Mouse (Mus musculus): ENCODE results near the gene Zkscan17.
A peak's percentile ranks its signal among the peaks of the same experiment; 100 is the strongest.

The Zkscan17 gene

DNA sequence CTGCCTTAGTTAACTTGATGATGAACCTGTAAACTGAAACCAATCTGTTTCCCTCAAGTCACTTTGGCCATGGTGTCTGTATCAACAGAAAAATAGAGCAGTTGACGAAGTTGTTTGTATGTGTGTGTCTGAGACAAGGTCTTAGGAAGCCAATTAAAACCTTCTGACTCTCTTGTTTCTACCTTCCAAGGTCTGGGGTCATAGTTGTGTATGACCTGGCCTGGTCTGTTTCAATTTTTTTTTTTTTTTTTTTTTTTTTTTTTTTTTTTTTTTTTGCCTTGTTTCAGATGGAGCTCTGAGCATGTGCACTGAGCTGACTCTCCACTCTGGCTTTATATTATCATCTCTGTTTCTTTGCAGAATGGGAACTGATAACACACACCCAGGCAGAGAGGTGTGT, 9.1 kb downstream of the Zkscan17 start:
- no peak for DNase-seq

DNA sequence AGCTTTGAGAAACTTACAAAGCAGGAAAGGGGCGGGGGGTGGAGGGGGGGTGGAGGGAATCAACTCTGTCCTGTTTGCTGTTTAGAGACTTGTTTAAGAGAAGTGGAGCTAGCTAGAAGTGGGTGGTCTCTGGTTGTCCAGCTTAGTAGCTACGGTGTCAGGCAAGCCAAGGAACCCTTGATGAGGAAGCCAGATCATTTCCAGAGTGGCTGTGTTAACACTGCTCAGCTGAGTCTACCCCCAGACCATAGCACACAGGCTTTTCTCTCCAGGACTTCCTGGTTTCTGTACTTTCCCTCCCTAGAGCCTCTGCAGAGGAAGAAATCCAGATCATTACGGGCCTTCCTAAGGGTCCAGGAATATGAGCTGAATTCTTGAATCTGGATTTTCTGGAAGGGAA, 11.8 kb downstream of the Zkscan17 start:
- DNase-seq: no peak

DNA sequence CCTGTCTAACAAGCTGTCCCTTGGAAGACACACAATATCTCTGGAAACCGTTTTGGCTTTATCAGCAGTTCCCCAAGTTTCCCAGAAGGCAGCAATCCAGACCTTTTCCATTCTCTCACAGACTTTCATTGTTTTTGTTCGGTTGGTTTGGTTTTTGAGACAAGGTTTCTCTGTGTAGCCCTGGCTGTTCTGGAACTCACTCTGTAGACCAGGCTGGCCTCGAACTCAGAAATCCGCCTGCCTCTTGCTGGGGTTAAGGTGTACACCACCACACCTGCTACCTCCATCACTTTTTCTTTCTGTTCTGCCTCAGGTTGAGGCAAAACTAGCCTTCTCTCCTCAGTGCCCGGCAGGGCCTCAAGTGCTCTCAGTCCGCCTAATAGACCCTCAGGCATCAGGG, 12.2 kb downstream of the Zkscan17 start:
- no peak for DNase-seq

DNA sequence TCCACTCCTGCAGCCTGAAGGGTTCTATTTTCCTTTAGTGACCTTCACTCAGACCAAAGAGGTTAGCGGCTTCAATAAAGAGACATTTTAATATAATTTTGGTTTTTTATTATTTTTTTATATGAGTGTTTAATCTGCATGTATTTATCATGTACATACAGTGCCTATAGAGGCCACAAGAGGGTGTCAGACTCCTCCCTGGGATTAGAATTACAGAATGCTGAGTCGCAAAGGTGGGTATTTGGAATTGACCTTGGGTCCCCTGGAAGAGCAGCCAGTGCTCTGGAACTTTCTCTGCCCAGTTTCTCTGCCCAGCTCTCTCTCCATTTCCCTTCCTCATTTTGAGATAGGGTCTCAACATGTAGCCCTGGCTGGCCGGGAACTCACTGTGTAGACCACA, 13.0 kb downstream of the Zkscan17 start:
- DNase-seq: no peak

DNA sequence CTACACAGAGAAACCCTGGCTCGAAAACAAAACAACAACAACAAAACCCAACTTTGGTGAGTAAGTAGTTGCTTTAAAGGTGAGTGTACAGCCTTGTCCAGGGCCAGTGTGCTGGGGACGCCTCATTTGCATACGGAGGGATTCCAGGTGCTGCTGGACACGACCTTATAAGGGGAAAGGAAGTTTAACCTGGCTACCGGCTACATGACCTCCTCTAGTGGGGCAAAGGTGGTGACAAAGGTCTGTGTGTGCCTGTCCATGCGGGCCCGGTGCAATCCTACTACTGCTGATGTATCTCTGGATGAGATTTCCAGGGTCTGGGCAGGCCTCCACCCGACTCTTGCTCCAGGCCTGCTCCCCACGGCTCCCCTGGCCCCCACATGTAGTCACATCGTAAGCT, 13.8 kb downstream of the Zkscan17 start:
- no peak for DNase-seq

DNA sequence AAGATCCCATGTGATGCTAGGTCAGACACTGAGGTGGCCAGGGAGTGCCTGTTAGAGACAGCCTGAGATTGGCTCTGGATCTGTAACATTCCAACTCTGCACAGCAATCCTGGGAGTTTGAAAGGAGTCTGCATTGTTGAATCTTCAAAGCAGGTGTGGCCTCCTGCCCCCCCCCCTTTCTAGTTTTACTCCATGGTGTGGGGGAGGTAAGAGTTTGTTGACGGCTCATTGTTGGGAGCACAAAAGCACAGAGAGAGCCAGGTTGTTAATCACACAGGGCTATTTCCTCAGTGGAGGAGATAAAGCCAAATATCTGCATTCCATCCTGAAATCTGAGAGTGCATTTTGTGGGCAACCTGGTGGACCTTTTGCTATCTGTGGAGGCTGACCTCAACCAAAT, 15.0 kb downstream of the Zkscan17 start:
- DNase-seq: no peak

DNA sequence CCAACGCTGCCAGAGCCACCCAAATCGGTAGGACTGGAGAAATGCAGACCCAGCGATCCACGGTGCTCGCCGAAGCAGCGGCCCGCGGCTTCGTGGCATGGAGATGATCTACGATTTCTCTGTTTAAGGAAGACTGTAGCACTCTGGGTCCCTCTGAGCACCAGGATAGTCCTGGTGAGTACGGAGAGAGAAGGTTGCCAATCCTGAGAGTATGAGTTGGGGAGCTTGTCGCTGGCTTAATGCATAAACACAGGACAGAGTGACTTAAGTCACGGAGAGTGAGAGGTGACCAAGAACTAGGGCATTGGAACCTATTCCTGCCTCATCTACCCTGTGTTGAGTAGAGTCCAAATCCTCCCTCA, 19.9 kb downstream of the Zkscan17 start:
- no peak for DNase-seq

DNA sequence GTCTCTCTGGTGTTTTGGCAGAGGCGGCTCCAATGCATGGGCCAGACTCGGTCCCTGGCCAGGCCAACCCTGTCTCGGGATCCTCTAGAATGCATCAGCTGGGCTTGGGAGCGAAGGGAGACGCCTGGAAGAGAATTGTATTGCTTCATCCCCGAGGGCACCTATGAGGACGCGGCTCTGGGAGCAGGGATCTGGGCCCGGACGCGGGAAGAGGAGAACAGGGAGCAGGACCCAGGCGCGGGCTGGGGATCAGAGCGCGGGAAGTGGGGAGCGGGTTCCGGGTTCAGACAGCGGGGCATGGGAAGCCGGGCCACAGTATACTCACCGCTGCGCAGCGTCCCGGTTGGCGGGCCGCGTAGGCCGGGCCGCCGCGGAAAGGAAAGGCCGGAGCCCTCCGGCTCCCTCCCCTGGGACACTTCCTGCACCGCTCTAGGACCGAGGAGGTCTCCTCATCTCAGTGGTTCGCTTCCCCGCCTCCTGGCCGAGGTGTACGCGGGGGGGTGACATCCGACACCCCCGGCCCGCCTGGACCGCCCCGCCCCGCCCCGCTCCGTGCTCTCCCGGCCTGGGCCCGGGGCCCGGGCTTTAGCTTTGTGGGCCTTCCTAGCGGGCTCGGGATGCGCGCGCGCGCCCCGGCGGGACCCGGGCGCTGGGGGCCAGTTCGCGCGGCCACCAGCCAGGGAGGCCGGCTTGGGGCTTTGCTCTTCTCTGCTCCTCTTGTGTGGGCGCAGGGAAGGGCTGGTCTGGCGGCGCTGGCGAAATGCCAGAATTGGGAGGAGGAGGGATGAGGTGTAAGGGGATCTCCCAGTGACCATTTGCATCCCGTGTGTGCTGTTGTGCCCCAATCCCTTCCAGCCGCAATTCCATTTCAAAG, 20.5 kb downstream of the Zkscan17 start:
- peak; percentile 82 for DNase-seq

DNA sequence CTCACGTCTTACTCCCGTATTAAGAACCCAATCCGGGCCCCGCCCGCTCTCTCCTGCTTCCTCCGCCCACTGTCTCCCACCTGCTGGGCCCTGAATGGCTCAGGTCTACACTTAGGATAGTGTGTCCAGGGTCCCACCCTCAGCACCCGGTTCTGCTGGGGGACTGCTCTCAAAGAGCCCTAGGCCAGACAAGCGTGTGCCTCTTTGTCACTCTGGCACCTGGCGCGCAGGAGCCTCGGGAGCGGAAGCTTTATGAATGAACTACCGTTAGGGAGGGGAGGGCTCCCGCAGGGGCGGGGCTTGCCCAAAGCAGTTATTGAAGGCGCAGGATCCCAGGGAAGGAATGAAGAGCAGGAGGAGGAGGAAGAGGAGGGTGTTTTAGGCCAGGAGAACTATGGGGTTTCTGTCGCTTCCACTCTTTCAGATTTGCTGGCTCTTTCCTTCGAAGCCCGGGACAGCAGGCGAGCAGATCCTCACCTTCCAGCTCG, 21.2 kb downstream of the Zkscan17 start:
- DNase-seq: peak; percentile 58

DNA sequence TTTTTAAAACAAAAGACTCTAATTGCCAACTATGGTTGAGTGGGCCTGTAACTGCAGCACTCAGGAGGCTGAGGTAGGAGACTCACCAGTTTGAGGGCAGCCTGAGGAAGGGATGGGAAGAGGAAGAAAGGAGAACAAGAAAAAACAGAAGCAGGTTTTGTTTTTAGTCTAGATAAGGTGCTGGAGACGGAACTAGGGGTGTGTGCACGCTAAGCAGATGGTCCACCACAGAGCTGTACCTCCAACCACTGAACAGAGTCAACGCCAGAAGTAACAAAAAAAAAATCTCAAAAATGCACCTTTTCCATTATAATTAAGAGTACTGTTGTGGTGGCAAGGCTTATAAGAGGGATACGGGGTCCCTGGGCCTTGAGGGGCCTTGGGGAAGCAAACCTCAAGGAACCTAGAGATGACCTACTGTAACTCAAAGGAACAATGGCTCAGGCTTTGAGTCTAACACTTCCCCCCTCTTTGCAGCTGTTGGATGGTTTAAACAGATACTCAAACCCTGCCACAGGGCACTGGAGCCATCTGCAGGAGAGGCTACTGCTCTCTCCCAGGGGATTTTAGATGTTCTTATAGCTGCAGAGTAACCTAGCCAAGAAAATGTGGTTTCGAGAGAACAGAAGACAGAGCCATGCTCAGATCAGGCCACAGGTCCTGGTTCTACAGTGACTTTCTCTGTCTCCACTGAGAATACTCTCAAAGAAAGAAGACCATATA, 24.4 kb downstream of the Zkscan17 start:
- DNase-seq: no peak

DNA sequence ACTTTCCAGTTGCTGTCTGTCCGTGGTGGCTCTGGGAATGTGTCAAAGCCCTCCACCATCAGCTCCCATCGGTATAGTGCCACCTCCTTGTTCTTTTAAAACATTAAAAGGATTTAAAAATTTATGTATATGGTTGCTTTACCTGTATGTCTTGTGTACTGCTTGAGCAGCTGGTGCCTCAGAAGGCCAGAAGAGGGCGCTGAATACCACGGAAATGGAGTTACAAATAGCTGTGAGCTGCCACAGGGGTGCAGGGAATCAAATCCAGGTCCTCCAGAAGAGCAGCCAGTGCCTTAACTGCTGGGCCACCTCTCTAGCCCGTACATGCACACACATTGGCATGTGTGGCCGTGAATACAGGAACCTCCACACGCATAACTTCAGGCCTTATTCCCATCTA, 28.8 kb downstream of the Zkscan17 start:
- DNase-seq: no peak

DNA sequence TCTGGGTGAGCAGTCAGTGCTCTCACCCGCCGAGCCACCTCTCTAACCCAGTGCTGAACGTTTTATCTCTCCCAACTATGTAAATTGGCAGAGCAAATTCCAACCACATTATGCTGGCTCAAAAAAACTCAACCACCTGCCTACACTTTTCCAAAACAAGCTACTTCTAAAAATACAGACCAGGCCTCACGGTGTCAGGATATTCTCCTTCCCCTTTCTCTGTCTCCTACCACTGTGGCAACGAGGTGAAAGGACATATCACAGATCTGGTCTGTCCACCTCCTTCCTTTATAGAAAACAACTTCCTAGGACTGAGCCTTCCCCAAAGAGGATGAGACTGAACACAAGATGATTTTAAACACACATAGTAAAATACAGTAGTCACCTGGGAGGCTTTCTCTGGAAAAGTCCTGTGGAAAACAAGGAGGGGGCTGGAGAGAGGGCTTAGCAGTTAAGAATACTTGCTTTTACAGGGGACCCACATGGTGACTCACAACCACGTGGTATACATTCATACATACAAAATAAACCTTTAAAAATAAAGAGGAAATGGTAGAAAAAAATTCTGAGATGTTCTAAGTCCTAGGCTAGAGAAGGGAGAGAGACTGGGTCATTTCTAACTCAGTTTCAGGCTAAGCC, 29.8 kb downstream of the Zkscan17 start:
- DNase-seq: no peak

DNA sequence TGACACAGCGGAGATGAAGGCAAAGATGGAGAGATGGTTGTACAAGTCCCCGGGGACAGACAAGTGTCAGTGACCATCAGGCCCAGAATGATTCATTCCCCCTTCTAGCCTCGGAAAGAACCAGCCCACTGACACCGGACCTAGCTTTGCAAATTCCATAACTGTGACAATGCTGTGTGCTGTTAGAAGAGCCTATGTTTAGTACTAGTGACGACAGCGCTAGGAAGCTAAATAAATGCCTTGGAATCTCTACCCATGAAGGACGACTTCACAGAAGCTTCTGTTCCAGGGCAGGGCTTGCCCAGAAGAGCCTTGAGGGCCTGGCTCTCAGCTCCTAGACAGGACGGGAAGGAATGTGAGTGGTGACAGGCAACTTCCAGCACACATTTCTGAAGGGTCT, 40.3 kb downstream of the Zkscan17 start:
- no peak for DNase-seq

DNA sequence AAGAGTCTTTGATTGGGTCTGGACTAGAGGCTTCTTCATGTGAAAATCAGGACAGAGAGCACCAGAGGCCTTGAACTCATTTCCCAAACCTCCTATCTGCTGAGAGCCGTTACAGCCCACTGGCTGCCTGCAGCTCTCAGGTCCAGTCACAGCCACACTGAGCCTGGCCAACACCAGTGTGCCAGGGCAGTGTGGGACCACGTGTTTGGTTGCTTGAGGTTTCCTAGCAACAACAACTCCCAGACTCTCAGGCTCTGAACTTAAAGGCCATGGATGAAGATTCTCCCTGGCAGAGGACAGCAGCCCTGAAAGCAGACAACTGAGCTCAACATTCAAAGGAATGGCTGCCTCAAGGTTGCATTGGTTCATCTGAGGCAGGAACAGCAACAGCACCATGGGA, 40.9 kb downstream of the Zkscan17 start:
- DNase-seq: no peak

DNA sequence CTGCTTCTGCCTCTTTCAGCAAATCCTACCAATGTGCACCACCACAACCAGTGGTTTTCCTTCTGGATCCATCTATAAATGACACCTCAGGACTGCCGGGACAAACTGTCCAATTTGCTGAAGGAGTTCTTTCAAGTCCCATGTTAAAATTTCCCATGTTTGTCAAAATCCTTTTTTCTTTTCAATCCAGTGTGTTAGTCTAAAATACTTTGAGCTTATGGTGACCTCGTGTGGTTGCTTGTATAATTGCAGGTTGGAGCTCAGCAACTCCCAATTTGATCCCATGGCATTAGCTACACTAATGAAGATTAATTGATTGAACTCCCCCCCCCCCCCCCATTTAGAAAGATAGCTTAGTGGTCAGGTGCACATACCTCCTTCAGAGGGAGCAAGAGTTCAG, 43.3 kb downstream of the Zkscan17 start:
- peak; percentile 52 for DNase-seq

DNA sequence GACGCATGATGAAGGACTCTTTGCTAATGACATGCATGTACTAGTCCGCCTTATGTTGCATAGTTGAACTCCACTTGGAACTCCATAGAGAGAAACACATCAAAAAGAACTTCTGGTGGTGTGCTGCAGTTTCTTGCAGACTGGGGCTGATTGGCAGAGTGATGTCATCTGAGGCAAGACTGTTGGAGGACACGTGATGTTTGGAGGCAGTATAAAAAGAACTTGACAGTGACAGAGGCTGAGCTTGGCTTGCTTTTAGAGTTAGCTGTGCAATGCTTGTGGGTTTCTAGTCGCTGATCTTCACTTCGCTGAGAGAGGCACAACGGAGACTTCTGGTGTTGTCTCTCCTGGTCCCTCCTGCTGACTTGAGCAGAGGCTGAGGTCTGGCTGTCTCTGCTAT, 49.3 kb downstream of the Zkscan17 start:
- no peak for DNase-seq

DNA sequence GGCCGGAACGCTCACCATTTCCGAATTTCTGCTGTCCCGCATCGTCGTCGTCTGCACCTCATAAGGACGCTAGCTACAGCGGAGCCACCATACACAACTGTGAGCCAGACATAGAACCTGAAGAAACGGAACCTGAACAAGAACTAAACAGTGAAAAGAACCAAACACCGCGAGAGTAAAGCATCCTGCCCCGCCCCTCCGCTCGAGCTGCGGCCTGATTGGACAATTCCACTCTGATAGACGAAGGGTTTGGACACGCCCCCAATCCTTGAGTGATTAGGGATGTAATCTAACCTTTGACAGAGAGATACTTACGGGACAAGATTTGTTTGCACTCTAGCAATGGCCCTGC, 54.2 kb downstream of the Zkscan17 start, which contains the start of gene Zfp867:
Gene Zfp867 (minus strand): TSS at position 149 of the 352 bp plus-strand sequence.
- DNase-seq: peak; percentile 88

DNA sequence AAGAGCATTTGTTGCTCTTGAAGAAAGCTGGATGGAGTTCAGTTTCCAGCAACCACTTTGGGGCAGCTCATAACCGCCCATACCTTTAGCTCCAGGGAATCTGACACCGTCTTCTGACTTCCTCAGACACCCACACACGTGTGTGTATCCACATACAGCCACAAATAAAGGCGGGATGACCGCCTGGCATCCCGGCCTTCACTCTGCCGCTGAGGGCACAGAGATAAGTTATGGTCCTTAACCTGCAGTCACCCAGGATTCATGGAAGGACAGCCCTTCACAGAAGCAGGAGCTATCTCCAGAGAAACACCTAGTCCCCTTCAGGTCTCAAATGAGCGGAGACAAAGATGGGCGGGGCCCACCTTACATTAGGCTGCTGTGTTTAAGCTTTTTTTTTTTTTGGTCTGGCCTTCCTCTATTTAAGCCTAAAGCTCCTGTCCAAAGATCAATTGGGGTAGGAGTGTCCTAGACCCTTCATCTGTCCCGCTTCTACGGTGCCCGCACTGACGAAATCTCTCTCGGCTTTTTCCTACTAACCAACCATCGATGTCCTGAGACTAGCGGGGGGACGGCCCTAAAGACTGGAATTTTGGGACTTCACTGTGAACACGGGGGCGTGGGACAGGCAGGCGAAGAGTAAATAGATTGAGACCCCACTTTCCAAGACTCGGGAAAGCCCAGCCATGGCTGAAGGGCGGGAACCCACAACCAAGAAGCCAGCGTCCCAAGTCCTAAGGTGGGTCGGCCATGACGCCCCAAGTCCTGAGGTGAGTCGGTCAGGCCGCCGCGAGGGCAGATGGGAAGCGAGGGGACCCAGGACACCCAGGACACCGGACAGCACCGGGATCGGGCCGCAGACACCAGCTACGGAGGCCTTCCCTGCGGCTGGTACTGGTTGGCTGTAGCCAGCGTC, 54.9 kb downstream of the Zkscan17 start:
- DNase-seq: no peak

DNA sequence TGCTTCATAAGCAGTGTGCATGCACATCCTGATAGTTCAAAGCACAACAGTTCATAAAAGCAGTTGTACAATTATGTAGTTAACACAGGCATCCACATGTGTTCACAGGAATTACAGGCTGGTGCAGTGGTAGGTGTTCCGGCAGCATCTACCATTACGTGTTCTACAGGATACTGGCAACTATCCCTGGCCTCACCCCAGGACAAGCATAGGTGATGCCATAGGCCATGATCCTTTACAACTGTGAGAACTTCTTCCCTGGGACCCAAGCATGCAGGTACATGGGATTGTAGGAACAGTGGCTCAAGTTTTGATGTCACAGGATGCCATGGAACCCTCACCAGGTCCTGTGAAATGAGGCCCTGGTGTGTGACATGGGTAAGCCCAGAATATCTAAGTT, 66.1 kb downstream of the Zkscan17 start:
- DNase-seq: no peak

DNA sequence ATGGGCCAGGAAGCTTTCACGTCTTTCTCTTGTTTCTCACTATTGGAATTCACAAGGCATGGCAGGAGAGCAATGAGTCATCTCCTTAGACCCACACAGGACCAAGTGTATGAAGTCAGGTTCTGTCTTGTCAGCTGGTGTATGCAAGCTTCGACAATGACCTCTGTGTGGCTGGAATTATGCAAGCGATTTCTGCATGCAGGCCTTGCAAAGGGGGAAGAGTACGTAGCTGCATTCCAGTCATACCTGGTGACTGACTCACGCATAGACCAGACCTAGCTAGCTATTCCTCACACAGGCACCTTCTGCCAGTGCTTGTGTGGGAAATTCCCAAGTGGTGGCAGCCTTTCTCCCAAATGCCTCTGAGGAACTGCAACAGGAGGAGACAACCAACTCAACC, 67.6 kb downstream of the Zkscan17 start:
- DNase-seq: no peak

DNA sequence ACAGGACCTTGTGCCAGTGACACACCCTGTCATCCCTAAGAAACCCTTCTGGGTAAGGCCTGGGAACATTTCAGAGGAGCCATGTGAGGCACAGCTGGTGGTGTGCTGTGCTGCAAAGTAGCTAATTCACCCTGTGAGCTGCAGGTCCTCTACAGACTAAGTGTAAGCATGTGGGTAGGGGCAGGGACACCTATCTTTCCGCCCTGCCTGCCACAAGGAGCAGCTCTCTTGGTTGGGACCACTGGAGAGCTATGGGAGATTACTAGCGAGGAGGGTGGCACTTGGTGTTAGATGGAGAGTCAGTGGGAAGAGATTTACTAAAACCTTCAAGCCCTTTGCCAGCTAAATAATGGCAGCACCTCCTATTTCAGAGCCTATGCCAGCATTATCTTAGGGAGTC, 69.7 kb downstream of the Zkscan17 start:
- DNase-seq: no peak

DNA sequence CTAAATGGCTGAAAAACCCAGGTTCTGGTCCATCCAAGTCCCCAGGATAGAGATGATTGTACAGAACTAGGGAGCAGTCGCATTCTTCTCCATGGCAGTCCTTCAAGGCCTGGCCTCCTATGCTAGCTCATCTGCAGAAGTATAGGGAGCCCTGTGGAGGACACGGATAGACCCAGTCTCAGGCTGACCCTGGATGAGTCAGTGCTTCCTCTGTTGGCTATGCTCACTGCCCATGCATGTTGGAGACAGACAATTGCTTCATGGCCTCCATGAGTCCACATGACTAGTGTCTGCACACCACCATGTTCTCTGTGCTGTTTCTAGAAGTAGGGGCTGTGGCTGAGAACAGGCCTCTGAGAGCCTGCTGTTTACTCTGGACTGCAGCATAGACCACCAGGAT, 70.2 kb downstream of the Zkscan17 start:
- no peak for DNase-seq

DNA sequence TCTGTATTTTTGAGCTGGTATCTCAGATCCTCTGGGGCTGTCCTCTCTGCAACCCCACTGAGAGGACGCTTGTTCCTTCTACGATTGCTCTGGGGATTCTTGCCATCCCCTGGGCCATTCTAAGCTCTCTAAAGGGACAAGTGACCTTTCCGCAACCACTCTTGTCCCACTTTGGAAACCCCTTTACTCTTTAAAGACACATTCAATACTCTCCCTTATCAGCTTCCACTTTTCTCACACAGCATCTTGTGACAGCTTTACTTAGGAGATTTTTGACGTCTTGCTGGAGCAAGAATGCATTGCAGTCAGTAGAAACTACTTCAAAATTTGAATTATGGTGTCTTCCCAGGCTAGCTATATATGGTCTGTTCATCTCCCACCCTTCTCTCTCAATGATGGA, 75.5 kb downstream of the Zkscan17 start, which contains the start of gene Snap47:
Gene Snap47 (minus strand): TSS at position 101 of the 400 bp plus-strand sequence.
- DNase-seq: no peak
